Mouse (Mus musculus): Measurements from ENCODE around the gene Birc6. TPM values are rescaled to one million over a fixed set of nuclear protein-coding genes. Genes with fewer than 3 reads are reported as not detected.

Gene Birc6
- polyA plus RNA-seq, 1 experiment from 2014 or later = 57.4 TPM

DNA sequence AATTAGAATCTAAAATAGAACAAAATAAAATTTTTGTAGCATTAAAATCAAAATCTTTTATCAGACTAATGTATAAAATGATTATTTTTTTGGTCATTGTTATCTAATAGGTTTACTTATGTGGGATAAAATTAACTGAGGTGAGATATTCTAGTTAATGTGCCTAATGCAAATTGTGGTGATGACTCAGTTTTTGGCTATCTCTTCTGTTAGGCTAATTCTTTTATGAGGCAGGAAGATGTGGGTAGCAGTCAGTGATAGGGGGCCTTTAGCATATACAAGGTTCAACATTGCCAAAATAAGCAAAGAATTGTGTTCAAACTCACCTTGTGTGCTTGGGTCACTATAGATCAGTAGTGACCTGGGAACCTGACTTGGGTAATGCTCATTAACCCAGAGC lies 178.5 kb downstream of the Birc6 start:
- no peaks in the 10 kb centered on the region for H3K27me3 ChIP-seq
- ChIA-PET CTCF (no interaction called here), POLR2A (no interaction called here)
- TF ChIP-seq CTCF (IDR thresholded peaks at IDR 0.05) = no peak
- DNase-seq (ENCODE audit: low read depth, low spot score) = no peak
- ATAC-seq = no peak
- in situ Hi-C loops (cut with MboI; ENCODE audit: low pct_unique_long_range_greater_than_20kb) = no loop called here

DNA sequence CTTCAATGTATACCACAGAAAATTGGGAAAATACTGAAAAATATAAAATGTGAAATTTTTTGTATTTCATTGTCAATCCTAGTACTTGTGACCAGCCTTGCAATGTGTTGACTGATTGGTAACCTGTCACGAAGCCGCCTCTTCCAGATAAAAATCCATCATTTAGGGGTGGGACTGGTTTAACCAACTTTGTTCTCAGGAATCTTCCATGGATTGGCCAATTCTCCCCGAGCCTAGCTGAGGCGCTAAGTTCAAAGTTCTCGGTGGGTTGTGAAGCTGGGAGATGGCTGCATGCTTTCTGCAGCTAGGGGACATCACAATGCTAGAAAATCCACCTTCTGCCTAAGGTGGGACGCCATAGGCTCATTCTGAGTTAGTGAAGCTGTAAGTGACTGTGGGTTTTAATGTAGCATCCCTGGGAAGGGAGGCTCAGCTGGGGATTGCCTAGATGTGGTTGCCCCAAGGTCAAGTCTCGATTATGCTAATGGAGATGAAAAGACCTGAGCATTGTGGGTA lies 179.6 kb downstream of the Birc6 start:
- no peak for TF ChIP-seq CTCF (IDR thresholded peaks at IDR 0.05)
- no peaks in the 10 kb centered on the region for H3K27me3 ChIP-seq
- ChIA-PET POLR2A (no interaction called here), CTCF (interaction anchor here (0.9 kb wide), 1 partner anchor 35 kb away, joined by 3 read pairs; no protein-coding TSS in a partner anchor)
- no peak for ATAC-seq
- no peak for DNase-seq (ENCODE audit: low read depth, low spot score)
- in situ Hi-C loops (cut with MboI; ENCODE audit: low pct_unique_long_range_greater_than_20kb) = no loop called here

DNA sequence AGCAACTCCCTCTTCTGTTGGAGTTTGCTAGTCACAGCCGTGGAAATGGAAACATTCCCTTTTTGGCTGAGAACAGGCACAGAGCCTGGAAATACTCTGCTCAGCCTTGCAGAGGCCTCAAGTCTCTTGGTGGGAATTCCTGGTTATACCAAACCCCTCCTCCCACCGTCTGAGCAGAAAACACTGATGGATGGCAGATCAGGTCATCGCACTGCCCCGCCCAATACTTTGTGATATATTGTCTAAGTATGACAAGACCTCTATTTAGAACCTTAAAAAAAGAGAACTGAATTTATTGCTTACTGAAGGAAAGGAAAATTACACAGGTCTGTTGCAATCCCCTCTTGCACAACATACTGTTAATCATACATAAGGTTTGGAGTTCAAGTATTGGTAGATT lies 182.6 kb downstream of the Birc6 start:
- POLR2A ChIA-PET = no interaction called here
- ATAC-seq = no peak

DNA sequence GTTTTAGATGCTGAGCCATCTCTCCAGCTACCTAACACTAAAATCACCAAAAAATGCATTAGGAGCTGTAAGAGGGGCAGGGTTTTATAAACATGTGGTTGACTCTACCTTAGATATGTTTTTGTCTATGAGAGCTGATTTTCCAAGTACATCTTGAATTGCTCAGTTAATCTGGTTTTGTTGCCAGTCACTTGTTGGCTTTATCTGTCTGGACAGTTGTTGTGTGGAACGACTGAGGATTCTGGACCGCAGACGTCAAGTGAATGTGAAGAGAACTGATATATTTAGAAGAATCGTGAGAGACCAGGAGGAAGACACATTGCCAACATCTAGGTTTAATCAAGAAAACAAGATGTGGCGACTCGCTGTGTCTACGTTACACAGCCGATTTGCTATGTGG lies 183.5 kb downstream of the Birc6 start:
- POLR2A ChIA-PET = interaction anchor here (0.6 kb wide), 1 partner anchor 89 kb away, joined by 3 read pairs; no protein-coding TSS in a partner anchor
- DNase-seq (ENCODE audit: low read depth, low spot score) (no peak), ATAC-seq (no peak)
- in situ Hi-C loops (cut with MboI; ENCODE audit: low pct_unique_long_range_greater_than_20kb) = no loop called here
- CTCF ChIA-PET = no interaction called here
- TF ChIP-seq CTCF (IDR thresholded peaks at IDR 0.05) = no peak
- H3K27me3 ChIP-seq = no peaks in the 10 kb centered on the region

More for the DNA sequence above, 182.6 kb downstream of the Birc6 start:
- no peak for TF ChIP-seq CTCF (IDR thresholded peaks at IDR 0.05)
- DNase-seq (ENCODE audit: low read depth, low spot score) = no peak
- CTCF ChIA-PET = no interaction called here
- no peaks in the 10 kb centered on the region for H3K27me3 ChIP-seq
- in situ Hi-C loops (cut with MboI; ENCODE audit: low pct_unique_long_range_greater_than_20kb) = no loop called here

DNA sequence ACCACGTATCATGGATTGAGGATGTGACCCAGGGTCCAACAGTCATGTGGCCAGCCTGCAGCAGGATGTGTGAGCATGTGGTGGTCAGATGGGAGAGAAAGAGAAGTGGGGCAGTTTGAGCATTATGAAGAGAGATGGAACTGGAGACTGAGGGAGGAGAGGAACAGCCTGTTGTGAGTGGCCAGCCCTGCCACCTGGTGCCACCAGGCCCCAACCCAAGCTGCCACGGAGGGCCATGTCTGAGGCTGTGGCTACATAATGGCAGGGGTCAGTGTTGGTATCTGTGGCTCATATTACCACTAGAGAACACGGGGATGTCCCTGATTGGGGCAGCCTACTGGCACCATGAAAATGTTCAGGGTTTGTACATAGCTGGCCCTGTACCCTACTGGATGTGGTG lies 187.0 kb downstream of the Birc6 start:
- no peak for ATAC-seq
- CTCF ChIA-PET = interaction anchor here (1.8 kb wide), 1 partner anchor 13 kb away, joined by 4 read pairs; no protein-coding TSS in a partner anchor
- no peak for TF ChIP-seq CTCF (IDR thresholded peaks at IDR 0.05)
- no peaks in the 10 kb centered on the region for H3K27me3 ChIP-seq
- DNase-seq (ENCODE audit: low read depth, low spot score) = no peak
- POLR2A ChIA-PET = no interaction called here
- in situ Hi-C loops (cut with MboI; ENCODE audit: low pct_unique_long_range_greater_than_20kb) = no loop called here

DNA sequence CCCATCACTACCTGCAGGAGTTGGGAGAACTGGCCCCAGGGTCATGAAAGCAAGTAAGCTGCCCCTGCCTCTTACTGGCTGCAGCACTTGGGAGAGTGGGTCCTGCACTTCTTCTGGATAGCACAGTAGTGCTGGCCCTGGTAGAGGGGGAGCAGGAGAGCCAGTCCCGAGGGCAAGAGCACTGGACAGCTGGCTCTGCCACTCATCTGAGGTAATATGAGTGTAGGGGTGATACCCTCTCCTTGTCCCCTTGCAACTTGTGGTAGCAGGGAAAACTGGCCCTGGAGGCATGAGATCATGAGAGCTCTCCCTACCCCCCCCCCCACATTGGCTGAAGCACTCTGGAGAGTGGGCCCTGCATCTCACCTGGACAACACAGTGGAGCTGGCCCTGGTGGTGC lies 187.6 kb downstream of the Birc6 start:
- in situ Hi-C loops (cut with MboI; ENCODE audit: low pct_unique_long_range_greater_than_20kb) = no loop called here

DNA sequence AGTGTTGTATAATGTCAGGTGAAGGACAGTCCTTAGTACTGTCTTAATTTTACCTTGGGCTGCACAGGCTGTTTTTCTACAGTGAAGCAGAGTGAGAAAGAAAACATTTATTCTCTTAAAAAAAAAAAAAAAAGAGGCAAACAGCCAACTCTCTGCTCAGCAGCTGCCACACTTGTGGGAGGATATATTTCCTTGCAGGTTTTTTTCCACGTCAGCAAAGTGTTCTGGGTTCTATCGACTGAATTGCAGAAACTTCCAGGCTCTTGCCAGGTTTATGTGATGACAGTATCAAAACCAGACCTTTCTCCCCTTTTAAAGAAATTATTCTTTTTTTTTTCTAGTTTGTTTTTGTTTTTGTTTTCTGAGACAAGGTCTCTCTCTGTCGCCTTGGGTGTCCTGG lies 188.5 kb downstream of the Birc6 start:
- no peaks in the 10 kb centered on the region for H3K27me3 ChIP-seq
- DNase-seq (ENCODE audit: low read depth, low spot score) (no peak), ATAC-seq (no peak)
- ChIA-PET CTCF (interaction anchor here (1.4 kb wide), 1 partner anchor 13 kb away, joined by 4 read pairs; no protein-coding TSS in a partner anchor), POLR2A (interaction anchor here (0.7 kb wide), 1 partner anchor 369 kb away, joined by 5 read pairs; no protein-coding TSS in a partner anchor)
- TF ChIP-seq CTCF (IDR thresholded peaks at IDR 0.05) = no peak
- in situ Hi-C loops (cut with MboI; ENCODE audit: low pct_unique_long_range_greater_than_20kb) = no loop called here

More for the DNA sequence above, 187.6 kb downstream of the Birc6 start:
- H3K27me3 ChIP-seq = no peaks in the 10 kb centered on the region
- no peak for DNase-seq (ENCODE audit: low read depth, low spot score)
- CTCF ChIA-PET = interaction anchor here (1.4 kb wide), 1 partner anchor 14 kb away, joined by 4 read pairs; no protein-coding TSS in a partner anchor
- no peak for TF ChIP-seq CTCF (IDR thresholded peaks at IDR 0.05)
- POLR2A ChIA-PET = no interaction called here
- ATAC-seq = no peak

DNA sequence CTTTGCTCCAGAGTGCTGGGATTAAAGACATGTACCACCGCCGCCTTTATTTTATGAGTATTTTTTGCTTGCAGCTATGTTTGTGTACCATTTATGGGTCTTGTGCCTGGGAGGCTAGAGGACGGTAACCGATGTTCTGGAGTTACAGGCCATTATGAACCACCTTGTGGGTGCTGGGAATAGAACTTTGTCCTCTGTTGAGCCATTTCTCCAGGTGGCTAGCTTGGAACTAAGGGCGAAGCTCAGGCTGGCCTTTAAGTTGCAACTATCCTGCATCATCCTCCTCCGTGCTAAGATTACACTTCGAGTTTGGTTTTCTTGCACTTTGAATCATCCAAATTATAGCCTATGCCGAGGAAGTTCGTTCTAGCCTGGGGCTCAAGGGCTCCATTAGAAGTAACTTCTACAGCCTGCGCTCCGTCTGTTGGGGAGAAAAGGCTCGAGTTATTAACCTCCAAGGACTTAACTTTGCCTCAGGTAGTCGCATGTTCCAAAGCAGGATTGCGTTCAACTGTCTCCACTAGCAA lies 189.1 kb downstream of the Birc6 start:
- POLR2A ChIA-PET = interaction anchor here (0.7 kb wide), 1 partner anchor 369 kb away, joined by 5 read pairs; no protein-coding TSS in a partner anchor
- in situ Hi-C loops (cut with MboI; ENCODE audit: low pct_unique_long_range_greater_than_20kb) = no loop called here

DNA sequence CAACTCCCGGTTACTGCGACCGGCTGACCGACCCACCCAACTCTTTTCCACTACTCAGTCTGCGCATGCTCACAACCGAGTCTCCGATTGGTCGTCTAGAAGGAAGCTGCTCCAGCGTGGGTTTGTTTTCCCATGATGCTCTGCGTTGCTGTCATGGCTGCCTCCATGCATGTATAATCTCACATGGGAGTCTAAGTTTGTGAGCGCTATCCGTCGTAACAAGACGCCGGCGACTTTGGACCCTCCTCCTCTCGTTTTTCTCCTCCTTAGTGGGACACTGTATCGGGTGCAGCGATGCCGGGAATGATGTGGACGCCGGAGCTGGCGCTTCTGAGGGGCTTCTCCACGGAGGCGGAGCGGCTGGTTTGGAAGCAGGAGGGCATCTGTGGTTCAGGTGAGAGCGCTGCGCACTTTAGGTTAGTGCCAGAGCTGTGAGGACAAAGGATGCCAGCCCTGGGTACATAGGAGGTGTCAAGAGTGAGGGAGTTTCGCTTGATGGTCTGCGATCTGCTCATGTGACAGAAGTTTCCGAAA lies 189.6 kb downstream of the Birc6 start, which contains the start of gene Ttc27:
Gene Ttc27 (plus strand): TSS at position 115 of the 534 bp plus-strand sequence.
- POLR2A ChIA-PET = no interaction called here
- DNase-seq (ENCODE audit: low read depth, low spot score) = peak; percentile 75
- no peak for TF ChIP-seq CTCF (IDR thresholded peaks at IDR 0.05)
- ATAC-seq = peak; percentile 82
- CTCF ChIA-PET = no interaction called here
- in situ Hi-C loops (cut with MboI; ENCODE audit: low pct_unique_long_range_greater_than_20kb) = no loop called here
- H3K27me3 ChIP-seq = no peaks in the 10 kb centered on the region

More for the DNA sequence above, 189.1 kb downstream of the Birc6 start:
- H3K27me3 ChIP-seq = no peaks in the 10 kb centered on the region
- peak; percentile 46 for ATAC-seq
- TF ChIP-seq CTCF (IDR thresholded peaks at IDR 0.05) = no peak
- DNase-seq (ENCODE audit: low read depth, low spot score) = no peak
- CTCF ChIA-PET = interaction anchor here (1.4 kb wide), 1 partner anchor 12 kb away, joined by 4 read pairs; no protein-coding TSS in a partner anchor

DNA sequence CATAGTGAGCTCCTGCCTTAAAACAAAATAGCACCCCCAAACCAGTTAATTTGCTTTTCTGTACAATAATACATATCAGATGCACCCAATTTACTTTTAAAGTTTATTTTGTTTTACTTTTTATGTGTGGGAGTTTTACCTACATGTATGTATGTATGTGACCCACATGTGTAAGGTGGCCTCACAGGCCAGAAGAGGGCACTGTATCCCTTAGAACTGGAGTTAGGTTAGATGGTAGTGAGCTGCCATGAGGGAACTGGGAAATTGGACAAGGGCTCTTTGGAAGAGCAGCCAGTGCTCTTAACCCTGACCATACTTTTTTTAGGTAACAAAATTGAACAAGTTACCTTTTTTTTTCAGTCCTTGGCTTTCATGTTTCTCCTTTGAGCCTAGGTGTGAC lies 204.8 kb downstream of the Birc6 start:
- DNase-seq (ENCODE audit: low read depth, low spot score) = no peak
- ATAC-seq = no peak
- TF ChIP-seq CTCF (IDR thresholded peaks at IDR 0.05) = peak; percentile 54

DNA sequence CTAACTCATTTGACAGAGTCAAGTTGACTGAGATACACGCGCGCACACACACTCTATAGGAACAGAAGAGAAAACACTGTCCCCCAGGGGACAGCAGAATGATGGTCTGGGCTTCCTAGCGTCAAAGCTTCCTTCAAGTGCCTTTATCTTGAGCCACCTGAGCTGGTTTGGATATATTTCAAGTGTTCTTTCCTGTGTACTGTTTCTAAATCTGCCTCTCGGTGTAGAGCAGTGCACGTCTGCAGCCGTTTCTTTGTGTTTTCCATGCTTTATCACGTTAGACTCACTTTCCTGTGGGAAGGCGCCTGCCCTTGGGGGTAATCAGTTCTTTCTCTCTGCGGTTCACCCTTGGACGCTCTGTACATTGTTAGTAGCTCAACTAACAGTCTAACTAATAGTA lies 207.3 kb downstream of the Birc6 start:
- no peak for ATAC-seq
- POLR2A ChIA-PET = interaction anchor here (0.7 kb wide), 1 partner anchor 26 kb away, joined by 3 read pairs; no protein-coding TSS in a partner anchor
- in situ Hi-C loops (cut with MboI; ENCODE audit: low pct_unique_long_range_greater_than_20kb) = loop anchor here (10.0 kb wide), 1 partner anchor 269 kb away; the partner anchor contains the start of gene Ltbp1
- CTCF ChIA-PET = interaction anchor here (0.8 to 1.3 kb wide), 2 partner anchors 20 to 44 kb away, joined by 4 to 5 read pairs; no protein-coding TSS in a partner anchor
- no peaks in the 10 kb centered on the region for H3K27me3 ChIP-seq
- TF ChIP-seq CTCF (IDR thresholded peaks at IDR 0.05) = no peak
- no peak for DNase-seq (ENCODE audit: low read depth, low spot score)

More for the DNA sequence above, 204.8 kb downstream of the Birc6 start:
- H3K27me3 ChIP-seq = no peaks in the 10 kb centered on the region
- in situ Hi-C loops (cut with MboI; ENCODE audit: low pct_unique_long_range_greater_than_20kb) = loop anchor here (10.0 kb wide), 1 partner anchor 272 kb away; the partner anchor contains the start of gene Ltbp1
- CTCF ChIA-PET = interaction anchor here (0.8 to 1.6 kb wide), 3 partner anchors 10 to 273 kb away, joined by 3 to 5 read pairs (median 5); partner anchors contain the start of gene Ltbp1
- POLR2A ChIA-PET = no interaction called here

Measured in Patski (cell line).